Mouse (Mus musculus) thymus, adult 2 months (tissue): ENCODE results near the gene Pianp.
"Not testable (repeated sequence)": the region's sequence is repeated elsewhere in the genome, so short reads cannot be mapped to it uniquely, and the experiment has no call there.

Experiments used
- CTCF ChIP-seq: fragments of 200-500 bp; IDR thresholded peaks from 2 replicates; pipeline ENCODE4 v1.5.1; 2012; ENCODE audit warnings: mild to moderate bottlenecking, control low read depth, low read length, moderate library complexity, borderline replicate concordance; ENCODE audit not compliant: control insufficient read depth, poor library complexity, insufficient read depth; ENCODE audit errors: extremely low read depth
- POLR2A ChIP-seq: fragments of 200-500 bp; IDR thresholded peaks from 2 replicates; pipeline ENCODE4 v1.6.1; 2012; ENCODE audit warnings: mild to moderate bottlenecking, low read length, control low read depth, moderate library complexity; ENCODE audit not compliant: control insufficient read depth, poor library complexity, insufficient read depth; ENCODE audit errors: extremely low read depth

- not testable (repeated sequence) for TF ChIP-seq POLR2A
- peak; percentile 99 for TF ChIP-seq CTCF
These were observed 34.0 kb downstream of the Pianp start for GRCm38 (mm10) chr6:125030532-125030931.
